Mouse (Mus musculus) 3T3-L1 (cell line): ENCODE measurements at regions not wholly inside any gene's neighbourhood (a gene's known extent, or its start where the extent isn't known, plus 50 kb on each side); places are given as distances from the start of the nearest gene placed in this dataset.

ENCODE experiments used
- DNase-seq: peaks from one replicate; pipeline ENCODE4 v3.0.0-alpha.2; 2015; ENCODE audit warnings: low read depth, low spot score

GRCm38 (mm10) chr4:78494117-78494516 is 282.4 kb upstream of the Ptprd start:
- DNase-seq, result no peak

DNA sequence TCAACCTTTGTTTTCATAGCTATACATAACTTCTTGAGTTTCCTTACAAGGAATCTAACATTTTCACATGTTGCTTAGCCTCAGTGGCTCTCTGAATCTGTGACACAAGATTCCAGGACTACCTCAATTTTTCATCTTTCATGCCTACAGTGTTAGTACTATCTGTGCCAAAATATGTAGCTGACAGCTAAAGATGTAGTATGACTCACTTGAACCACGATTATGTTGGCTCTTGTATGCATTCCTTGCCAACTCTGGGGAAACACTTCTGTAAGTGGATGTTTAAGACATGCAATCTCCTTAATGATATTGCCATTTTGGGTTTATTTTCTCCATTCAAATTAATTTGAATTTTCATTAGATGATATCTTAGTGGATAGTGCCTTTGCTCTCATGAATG is 254.8 kb upstream of the Ptprd start:
- peak; percentile 19 for DNase-seq

- DNase-seq, result no peak
Observed at GRCm38 (mm10) chr4:78456284-78456683, 244.5 kb upstream of the Ptprd start.

GRCm38 (mm10) chr4:78417153-78417552 is 205.4 kb upstream of the Ptprd start:
- DNase-seq, result no peak

DNA sequence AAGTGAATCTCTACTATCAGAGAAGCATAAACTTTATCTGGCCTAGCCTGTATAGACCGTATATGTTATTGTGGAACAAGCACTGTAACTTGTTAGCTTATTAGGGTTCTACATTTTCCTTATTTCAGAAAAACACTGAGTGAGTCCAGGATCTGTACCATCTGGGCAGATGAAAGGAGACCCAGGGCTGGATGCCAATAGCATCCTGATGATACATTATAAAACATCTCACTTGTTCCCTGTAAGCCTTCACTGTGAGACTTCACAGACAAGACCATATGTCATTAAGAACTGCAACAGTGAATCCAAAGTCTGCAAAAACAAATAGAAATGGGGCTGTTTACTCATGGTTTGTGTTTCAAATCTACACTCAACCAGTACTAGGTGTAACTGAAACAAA is 177.6 kb upstream of the Ptprd start:
- DNase-seq, result no peak

DNA sequence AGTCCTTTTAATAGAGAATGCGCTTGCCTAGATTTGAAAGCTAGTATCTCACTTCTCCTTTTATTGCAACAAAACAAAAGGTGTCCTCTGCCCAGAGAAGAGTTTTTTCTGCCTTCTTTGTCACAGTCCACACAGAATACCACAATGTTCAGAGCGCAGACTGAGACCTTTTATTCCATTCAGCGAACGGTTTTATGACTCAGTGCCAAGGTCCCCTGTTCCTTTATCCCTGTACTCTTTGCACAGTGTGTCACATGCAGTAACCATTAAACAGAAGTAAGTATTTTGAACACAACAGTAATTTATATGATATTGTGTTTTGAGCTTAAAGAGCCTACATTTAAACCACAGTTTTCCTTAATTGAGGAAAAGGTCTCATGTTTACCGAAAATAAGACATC is 143.4 kb upstream of the Ptprd start:
- DNase-seq, result no peak

- DNase-seq, result no peak
Observed at GRCm38 (mm10) chr4:78335777-78336176, 124.0 kb upstream of the Ptprd start.

GRCm38 (mm10) chr4:78288506-78288905 is 76.7 kb upstream of the Ptprd start:
- no peak for DNase-seq
